Mouse (Mus musculus): ENCODE measurements at regions not wholly inside any gene's neighbourhood (a gene's known extent, or its start where the extent isn't known, plus 50 kb on each side); places are given as distances from the start of the nearest gene placed in this dataset.

DNA sequence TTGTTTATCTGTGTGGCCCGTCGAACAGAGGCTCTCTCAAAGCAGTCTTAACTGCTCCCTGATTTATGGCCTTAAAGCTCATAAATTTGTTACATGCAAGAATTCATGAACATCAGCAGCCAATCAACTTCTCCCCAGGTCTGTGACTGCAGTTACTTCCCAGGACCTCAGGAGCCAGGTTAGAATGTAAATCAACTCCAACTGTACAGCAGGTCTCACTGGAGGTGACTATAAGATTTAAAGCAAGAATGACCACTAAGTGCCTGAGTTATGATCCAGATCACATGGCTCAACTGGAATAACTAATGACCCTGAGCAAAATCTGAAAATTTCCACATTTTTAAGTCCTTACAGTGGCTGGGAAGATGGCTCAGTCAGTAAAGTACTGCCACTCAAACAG, 285.6 kb downstream of the Kcns3 start:
- TF ChIP-seq CTCF (IDR thresholded peaks at IDR 0.05) (no peak), POLR2A (IDR thresholded peaks at IDR 0.05; ENCODE audit: insufficient read depth, low read depth, low read length) (no peak), EP300 (IDR thresholded peaks at IDR 0.05; ENCODE audit: insufficient read depth, low read depth, low read length) (no peak)
